Mouse (Mus musculus) intestine, postnatal 0 days (tissue): ENCODE results near the gene Hikeshi. TPM values are rescaled to one million over a fixed set of nuclear protein-coding genes. Genes with fewer than 3 reads are reported as not detected.

Experiments used
- ATAC-seq: fragments of 200-750 bp; cut with Nextera tagmentation; 2 replicates; pipeline ENCODE4 v1.8.0; 2017; ENCODE audit warnings: mild to moderate bottlenecking, moderate TSS enrichment, moderate library complexity
- H3K27ac ChIP-seq: fragments of 300-500 bp; sonication (generic); 2 replicates; pipeline ENCODE4 v1.5.1; 2014; ENCODE audit warnings: mild to moderate bottlenecking, low read depth, low read length, moderate library complexity
- H3K27me3 ChIP-seq: fragments of 300-500 bp; sonication (generic); replicated peaks from 2 replicates; pipeline ENCODE4 v1.6.1; 2014; ENCODE audit warnings: low read length, mixed read lengths; ENCODE audit not compliant: control insufficient read depth, insufficient read depth
- H3K36me3 ChIP-seq: fragments of 300-500 bp; sonication (generic); 2 replicates; pipeline ENCODE4 v1.6.1; 2014; ENCODE audit warnings: mild to moderate bottlenecking, moderate library complexity; ENCODE audit not compliant: control insufficient read depth, insufficient read depth
- H3K4me1 ChIP-seq: fragments of 300-500 bp; sonication (generic); replicated peaks from 2 replicates; pipeline ENCODE4 v1.6.1; 2014; ENCODE audit warnings: antibody characterized with exemption, low read length, mixed read lengths; ENCODE audit not compliant: control insufficient read depth, insufficient read depth
- H3K4me2 ChIP-seq: fragments of 300-500 bp; sonication (generic); replicated peaks from 2 replicates; pipeline ENCODE4 v1.6.1; 2014; ENCODE audit warnings: low read depth, mild to moderate bottlenecking, moderate library complexity
- H3K4me3 ChIP-seq: fragments of 300-500 bp; sonication (generic); 2 replicates; pipeline ENCODE4 v1.5.1; 2014; ENCODE audit warnings: low read depth, low read length
- H3K9ac ChIP-seq: fragments of 300-500 bp; sonication (generic); 2 replicates; pipeline ENCODE4 v1.6.1; 2014; ENCODE audit warnings: mild to moderate bottlenecking, low read depth, low read length
- H3K9me3 ChIP-seq: fragments of 300-500 bp; sonication (generic); 2 replicates; pipeline ENCODE4 v1.6.1; 2016; ENCODE audit warnings: mixed run types; ENCODE audit not compliant: control insufficient read depth
- CTCF ChIP-seq: sonication (generic); IDR thresholded peaks from 2 replicates; pipeline ENCODE4 v1.5.1; 2016; ENCODE audit warnings: low read depth, mild to moderate bottlenecking, control low read depth, antibody characterized with exemption, moderate library complexity
- WGBS: fragments of 180-500 bp; shearing (Covaris S2); extraction: QIAGEN DNeasy Blood & Tissue Kit; methylation state at CpG from one replicate; pipeline ENCODE4 v1.1.7; 2014; 5-methylcytosine and 5-hydroxymethylcytosine counted together
- polyA plus RNA-seq: library from polyadenylated mRNA; unstranded; fragments of >200 nt; fragmentation: Nextera tagmentation; extraction: Ambion mirVana; gene quantifications from 2 replicates; pipeline ENCODE4 v1.2.1, GENCODE M21; 2015

Gene Hikeshi
- 60.5 and 63.9 TPM in 2 replicates for polyA plus RNA-seq

DNA sequence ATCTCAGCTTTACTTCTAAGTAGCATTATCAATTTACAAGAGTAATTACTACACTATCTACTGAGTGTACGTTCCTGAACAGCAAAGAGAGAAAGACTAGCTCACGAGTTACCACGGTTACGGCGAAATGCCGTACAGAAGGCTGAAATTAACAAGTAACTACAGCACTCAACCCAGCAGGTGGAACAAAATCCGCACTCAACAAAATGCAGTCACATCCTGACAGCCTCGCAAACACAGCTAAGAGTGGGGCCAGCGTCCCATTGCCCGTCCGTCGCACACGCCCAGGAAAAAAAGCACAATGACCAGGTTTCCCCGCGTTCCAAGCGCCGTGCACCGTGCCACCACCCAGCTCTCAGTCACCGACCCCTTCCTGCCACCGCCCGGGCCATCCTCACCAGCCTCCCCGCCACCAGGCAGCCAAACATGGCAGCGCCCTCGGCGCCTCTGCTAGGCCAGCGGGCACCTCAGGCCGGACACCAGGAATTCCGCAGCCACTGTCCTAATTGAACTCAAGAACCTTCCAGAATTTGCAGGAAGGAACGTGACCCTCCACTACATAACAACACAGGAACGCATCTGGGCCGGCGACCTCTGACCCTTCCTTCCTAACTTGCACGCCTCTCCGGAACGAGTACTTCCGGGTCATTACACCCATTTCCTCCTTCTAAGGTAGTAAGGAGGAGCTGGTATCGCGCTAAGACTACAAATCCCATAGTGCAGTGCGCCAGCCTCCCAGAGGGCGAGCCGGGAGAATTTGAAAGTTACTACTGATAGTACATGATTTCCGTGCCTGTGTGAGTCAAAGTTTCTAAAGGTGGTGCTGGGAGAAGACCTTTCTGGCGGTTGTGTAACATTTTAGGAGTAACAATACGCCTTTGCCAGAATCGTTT is at the start of gene Hikeshi:
Gene Hikeshi, minus strand, starts transcription at position 634 of the 893 bp plus-strand sequence.
- no peak for TF ChIP-seq CTCF
- H3K4me1 ChIP-seq = no peaks in the 10 kb centered on the region
- peak within 1 kb of the TSS; percentile 64 for H3K4me2 ChIP-seq
- peak within 1 kb of the TSS; percentile 80 for H3K27ac ChIP-seq
- under 1% methylated on average over 45 of the region's 45 CpGs for WGBS
- ATAC-seq = peak; percentile 100
- H3K9ac ChIP-seq = peak within 1 kb of the TSS; percentile 82
- no peaks in the 10 kb centered on the region for H3K27me3 ChIP-seq
- H3K9me3 ChIP-seq = no peaks in the 10 kb centered on the region
- H3K36me3 ChIP-seq = no peaks in the 10 kb centered on the region
- H3K4me3 ChIP-seq = peak within 1 kb of the TSS; percentile 80

DNA sequence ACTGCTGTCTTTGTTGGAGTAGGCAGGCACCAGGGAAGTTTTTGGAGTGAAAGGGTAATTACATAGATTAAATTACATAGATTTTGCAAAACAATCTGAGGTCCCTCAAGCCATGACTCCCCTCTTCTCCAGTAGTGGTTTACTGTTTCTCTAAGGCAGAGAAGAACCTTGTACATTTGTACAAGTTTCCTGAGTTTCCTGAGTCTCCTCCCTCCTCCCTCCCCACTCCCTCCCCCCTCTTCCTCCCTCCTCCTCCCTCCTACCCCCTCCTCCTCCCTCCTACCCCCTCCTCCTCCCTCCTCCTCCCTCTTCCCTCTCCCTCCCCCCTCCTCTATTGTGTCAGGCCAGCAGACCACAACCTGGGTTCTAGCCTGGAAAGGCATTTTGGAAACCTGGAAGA is 43.4 kb upstream of the Hikeshi start:
- no peak for TF ChIP-seq CTCF
- H3K36me3 ChIP-seq = no peaks in the 10 kb centered on the region
- no peaks in the 10 kb centered on the region for H3K9me3 ChIP-seq
- no peak for ATAC-seq
- no peaks in the 10 kb centered on the region for H3K27me3 ChIP-seq
- no peak overlapping the region for H3K4me2 ChIP-seq
- no peak overlapping the region for H3K4me3 ChIP-seq
- no peaks in the 10 kb centered on the region for H3K4me1 ChIP-seq
- no peak overlapping the region for H3K9ac ChIP-seq
- H3K27ac ChIP-seq = no peak overlapping the region

DNA sequence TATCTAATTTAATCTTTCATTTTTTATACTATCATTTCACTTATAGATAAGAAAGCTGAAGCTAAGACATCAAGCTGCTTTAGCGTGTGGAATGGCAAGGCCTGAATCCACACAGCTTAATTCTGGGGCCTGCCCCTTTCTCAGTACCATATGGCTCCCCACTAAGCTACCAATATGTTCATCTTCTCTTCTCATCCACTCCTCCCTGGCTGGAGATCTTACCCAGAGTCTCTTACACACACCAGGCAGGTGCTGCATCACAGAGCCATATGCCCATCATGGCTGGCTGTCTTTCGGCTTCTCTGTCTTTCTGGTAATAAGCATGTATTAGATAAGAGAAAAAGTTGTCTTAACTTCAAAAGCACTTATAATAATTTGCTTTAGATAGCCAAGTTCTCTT is 42.4 kb upstream of the Hikeshi start:
- Histone ChIP-seq H3K4me1 (no peaks in the 10 kb centered on the region), H3K36me3 (no peaks in the 10 kb centered on the region), H3K9ac (no peak overlapping the region), H3K4me3 (no peak overlapping the region), H3K27ac (no peak overlapping the region), H3K4me2 (no peak overlapping the region), H3K9me3 (no peaks in the 10 kb centered on the region), H3K27me3 (no peaks in the 10 kb centered on the region)
- no peak for TF ChIP-seq CTCF
- no peak for ATAC-seq
- WGBS = 81% methylated on average over 2 of the region's 2 CpGs

DNA sequence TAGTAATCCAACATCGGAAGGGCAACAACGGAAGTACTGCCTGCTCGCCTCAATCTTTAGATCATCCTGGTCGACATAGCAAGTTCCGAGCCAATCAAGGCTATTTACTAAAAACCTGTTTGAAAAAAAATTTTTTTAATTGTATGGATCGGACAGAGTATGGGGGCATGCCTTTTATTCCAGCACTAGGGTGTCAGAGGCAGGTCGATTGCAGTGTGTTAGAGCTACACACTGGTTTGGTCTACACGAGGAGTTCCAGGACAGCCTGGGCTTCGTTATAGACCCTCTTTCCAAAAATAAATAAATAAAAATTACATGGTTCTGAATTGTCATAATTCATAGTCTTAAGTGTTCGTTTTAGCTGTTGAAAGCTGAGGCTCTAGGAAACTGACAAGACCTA is 40.6 kb upstream of the Hikeshi start:
- WGBS = 5% methylated on average over 10 of the region's 10 CpGs
- H3K36me3 ChIP-seq = peaks cover 5% of the 10 kb centered on the region; the same call in 1 of the 2 replicates
- peak overlapping the region; percentile 82 for H3K4me2 ChIP-seq
- H3K27ac ChIP-seq = no peak overlapping the region
- H3K9ac ChIP-seq = peak overlapping the region; percentile 96
- no peaks in the 10 kb centered on the region for H3K4me1 ChIP-seq
- no peaks in the 10 kb centered on the region for H3K27me3 ChIP-seq
- no peak for TF ChIP-seq CTCF
- no peaks in the 10 kb centered on the region for H3K9me3 ChIP-seq
- no peak for ATAC-seq
- H3K4me3 ChIP-seq = peak overlapping the region; percentile 85

DNA sequence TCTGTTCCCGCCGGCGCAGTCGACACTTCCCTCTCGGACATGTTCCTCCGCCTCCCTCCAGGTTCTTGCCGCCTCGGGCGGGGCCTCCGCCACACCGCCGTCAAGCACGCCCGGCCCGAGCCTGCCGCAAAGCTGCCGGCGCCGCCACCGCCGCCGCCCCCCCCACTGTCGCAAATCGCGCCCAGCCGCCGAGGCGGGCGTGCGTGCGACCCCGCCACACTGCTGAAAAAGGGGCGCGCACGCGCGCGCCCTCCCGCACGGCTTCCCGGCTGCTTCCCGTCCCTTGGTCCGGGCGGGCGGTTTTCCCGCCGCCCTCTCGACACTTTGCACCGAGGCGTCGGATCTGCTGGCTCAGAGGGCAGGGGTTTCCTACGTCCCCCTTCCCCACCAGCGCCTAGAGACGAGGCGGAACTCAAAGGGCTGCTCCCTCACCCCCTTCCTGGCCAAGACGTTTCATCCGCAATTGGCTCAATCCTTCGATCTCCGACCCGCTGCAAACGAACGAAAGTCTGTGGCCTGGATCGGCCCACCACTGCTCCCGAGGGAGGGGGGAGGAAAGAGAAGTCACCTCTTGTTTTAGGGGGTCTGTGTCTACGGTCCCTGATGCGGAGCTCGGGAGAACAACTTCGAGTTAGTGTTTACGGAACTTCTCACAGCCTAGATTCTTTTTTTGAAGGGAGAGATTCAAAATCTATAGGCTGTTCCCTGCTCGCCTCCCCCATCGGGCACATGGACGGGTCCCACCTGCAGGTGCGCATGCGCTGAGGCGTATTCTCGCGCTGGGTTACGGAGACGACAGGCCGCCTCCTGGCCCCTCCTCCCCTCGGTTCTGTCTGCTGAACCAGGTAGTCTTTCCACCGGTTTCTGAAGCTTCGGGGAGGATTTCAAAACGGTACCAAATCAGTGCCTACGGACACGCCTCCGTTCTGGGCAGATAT is 39.8 kb upstream of the Hikeshi start, which contains the start of gene Eed:
Gene Eed, minus strand, starts transcription at position 499 of the 938 bp plus-strand sequence.
- no peaks in the 10 kb centered on the region for H3K27me3 ChIP-seq

DNA sequence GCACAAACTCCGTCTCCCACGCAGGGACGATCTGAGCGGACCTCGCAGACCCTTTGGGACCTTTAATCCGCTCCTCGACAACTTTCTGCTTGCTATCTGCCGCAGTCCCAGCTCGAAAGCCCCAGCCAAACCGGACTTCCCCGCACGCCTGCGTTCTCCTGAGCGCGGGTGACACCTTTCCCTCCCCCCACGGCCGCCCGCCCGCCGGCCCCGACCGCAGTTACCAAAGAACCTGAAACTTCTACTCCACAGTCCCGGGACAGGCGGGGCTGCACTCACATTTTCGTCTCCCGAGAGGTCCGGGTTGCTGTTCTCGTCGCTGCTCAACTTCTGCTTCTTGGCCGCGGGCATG is 39.1 kb upstream of the Hikeshi start:
- Histone ChIP-seq H3K4me2 (peak overlapping the region; percentile 82), H3K4me1 (no peaks in the 10 kb centered on the region), H3K27ac (peak overlapping the region; percentile 99), H3K9ac (peak overlapping the region; percentile 96), H3K36me3 (peaks cover 14% of the 10 kb centered on the region; the same call in 1 of the 2 replicates), H3K4me3 (peak overlapping the region; percentile 85), H3K9me3 (no peaks in the 10 kb centered on the region), H3K27me3 (no peaks in the 10 kb centered on the region)
- no peak for TF ChIP-seq CTCF
- ATAC-seq = peak; percentile 25
- WGBS = 0% methylated on average over 31 of the region's 31 CpGs

More for the DNA sequence above, 39.8 kb upstream of the Hikeshi start, which contains the start of gene Eed:
- peak; percentile 93 for ATAC-seq
- Histone ChIP-seq H3K4me2 (peak within 1 kb of the TSS; percentile 82), H3K4me3 (peak within 1 kb of the TSS; percentile 85), H3K27ac (peak within 1 kb of the TSS; percentile 99), H3K9ac (peak within 1 kb of the TSS; percentile 96), H3K9me3 (no peaks in the 10 kb centered on the region), H3K36me3 (peaks cover 9% of the 10 kb centered on the region; the same call in 1 of the 2 replicates), H3K4me1 (no peaks in the 10 kb centered on the region)
- no peak for TF ChIP-seq CTCF
- under 1% methylated on average over 87 of the region's 87 CpGs for WGBS
